Mouse (Mus musculus): ENCODE results near the gene Hnrnph2. TPM values are rescaled to one million over a fixed set of nuclear protein-coding genes. Genes with fewer than 3 reads are reported as not detected.

The Hnrnph2 gene
- polyA plus RNA-seq, 1 experiment from 2014 or later, result 112 TPM

GRCm38 (mm10) chrX:134652061-134652460, 51.1 kb downstream of the Hnrnph2 start:
- Histone ChIP-seq H3K27me3 (no peaks in the 10 kb centered on the region), H3K4me1 (replicated peaks) (no peaks in the 10 kb centered on the region), H3K9me3 (replicated peaks) (no peaks in the 10 kb centered on the region), H3K27ac (no peak overlapping the region), H3K4me2 (no peak overlapping the region), H3K4me3 (no peak overlapping the region), H3K9ac (no peak overlapping the region), H3K36me3 (no peaks in the 10 kb centered on the region)
- no peak for ATAC-seq (replicated peaks; ENCODE audit: insufficient number of reproducible peaks, insufficient read depth, low FRiP score, low read depth)
- WGBS, result 27% methylated on average over 1 of the region's 1 CpGs

Other genes starting within 250 kb of the Hnrnph2 start
- 0.26 and 0.44 TPM in 2 replicates for gene Drp2, start 196.6 kb upstream of the Hnrnph2 start, polyA plus RNA-seq (2015; fragmentation: Nextera tagmentation; extraction: Ambion mirVana)
- gene Taf7l, start 124.7 kb upstream of the Hnrnph2 start, polyA plus RNA-seq (2015; fragmentation: Nextera tagmentation; extraction: Ambion mirVana), result not detected in 2 replicates
- 65.5 and 70.3 TPM in 2 replicates for gene Timm8a1, start 59.3 kb upstream of the Hnrnph2 start, polyA plus RNA-seq (2015; fragmentation: Nextera tagmentation; extraction: Ambion mirVana)
- gene Btk, start 17.6 kb upstream of the Hnrnph2 start, polyA plus RNA-seq (2015; fragmentation: Nextera tagmentation; extraction: Ambion mirVana), result 0.74 and 2.1 TPM in 2 replicates
- 203 and 263 TPM in 2 replicates for gene Rpl36a, start 15.5 kb upstream of the Hnrnph2 start, polyA plus RNA-seq (2015; fragmentation: Nextera tagmentation; extraction: Ambion mirVana)
- gene Gla, start 54 bp upstream of the Hnrnph2 start, polyA plus RNA-seq (2015; fragmentation: Nextera tagmentation; extraction: Ambion mirVana), result 2.8 and 3.2 TPM in 2 replicates
- 3.8 and 4.1 TPM in 2 replicates for gene Armcx4, start 85.3 kb downstream of the Hnrnph2 start, polyA plus RNA-seq (2015; fragmentation: Nextera tagmentation; extraction: Ambion mirVana)
- gene Armcx1, start 116.8 kb downstream of the Hnrnph2 start, polyA plus RNA-seq (2015; fragmentation: Nextera tagmentation; extraction: Ambion mirVana), result 40.5 and 43.2 TPM in 2 replicates
- 14.1 and 17.0 TPM in 2 replicates for gene Armcx6, start 150.2 kb downstream of the Hnrnph2 start, polyA plus RNA-seq (2015; fragmentation: Nextera tagmentation; extraction: Ambion mirVana)
- gene Armcx3, start 155.4 kb downstream of the Hnrnph2 start, polyA plus RNA-seq (2015; fragmentation: Nextera tagmentation; extraction: Ambion mirVana), result 80.8 and 81.1 TPM in 2 replicates
- gene Armcx2, start 208.0 kb downstream of the Hnrnph2 start, polyA plus RNA-seq (2015; fragmentation: Nextera tagmentation; extraction: Ambion mirVana), result 53.9 and 57.3 TPM in 2 replicates

All from heart, embryonic 15.5 days (tissue).